Mouse (Mus musculus) brain, embryonic 14.5 days (tissue): ENCODE measurements around the gene Cx3cl1.

Source experiments
- CTCF ChIP-seq: fragments of 200-500 bp; IDR thresholded peaks from 2 replicates; pipeline ENCODE4 v1.5.1; 2012; ENCODE audit warnings: inconsistent platforms, mild to moderate bottlenecking, moderate library complexity, borderline replicate concordance; ENCODE audit not compliant: insufficient read depth, insufficient read length; ENCODE audit errors: extremely low read depth
- POLR2A ChIP-seq: fragments of 200-500 bp; IDR thresholded peaks from 2 replicates; pipeline ENCODE4 v1.6.1; 2012; ENCODE audit warnings: mild to moderate bottlenecking, inconsistent platforms, borderline replicate concordance; ENCODE audit not compliant: poor library complexity, insufficient read depth, insufficient read length, severe bottlenecking; ENCODE audit errors: extremely low read depth

GRCm38 (mm10) chr8:94808372-94808771 lies 36.6 kb downstream of the Cx3cl1 start:
- no peak for TF ChIP-seq CTCF
- no peak for TF ChIP-seq POLR2A
